Mouse (Mus musculus) NIH3T3 (cell line): ENCODE data around the gene Gm9958.

Source experiments
- DNase-seq: peaks from one replicate; pipeline ENCODE4 v3.0.0-alpha.2; 2012; ENCODE audit warnings: low read depth

Gm9958 gene

GRCm38 (mm10) chr5:90414142-90414924, 47.3 kb downstream of the Gm9958 start:
- DNase-seq, result no peak

GRCm38 (mm10) chr5:90414925-90415295, 47.9 kb downstream of the Gm9958 start:
- DNase-seq, result no peak
